Mouse (Mus musculus): ENCODE results near the gene Atp5mpl. TPM values are rescaled to one million over a fixed set of nuclear protein-coding genes. Genes with fewer than 3 reads are reported as not detected.

Gene Atp5mpl
- total and polyA plus RNA-seq, 3 experiments = 224 to 1,158 (median 461) TPM

- no peak for TF ChIP-seq ZC3H11A (IDR thresholded peaks at IDR 0.05; ENCODE audit: low read depth, low read length)
- 0 out of 2 replicates have a peak, but pooled peaks have one; percentile 19 for TF ChIP-seq USF1 (IDR thresholded peaks at IDR 0.05; ENCODE audit: low read depth, low read length)
- Histone ChIP-seq H3K27ac (ENCODE audit: control insufficient read depth, low read depth, low read length) (no peak overlapping the region), H3K4me3 (ENCODE audit: control insufficient read depth in 1 of 2, insufficient read depth in 1 of 2, low read depth in 2 of 2, low read length in 2 of 2) (no peak overlapping the region), H3K4me1 (ENCODE audit: control insufficient read depth in 1 of 2, insufficient read depth in 2 of 2, low read length in 2 of 2) (no peaks in the 10 kb centered on the region), H3K9ac (ENCODE audit: control insufficient read depth, low read depth, low read length, poor library complexity, severe bottlenecking) (no peak overlapping the region), H3K9me3 (replicated peaks; ENCODE audit: insufficient read depth, low read length) (peaks cover 12% of the 10 kb centered on the region), H3K79me2 (ENCODE audit: control insufficient read depth, insufficient read depth, low read length, poor library complexity) (no peaks in the 10 kb centered on the region), H3K27me3 (ENCODE audit: control insufficient read depth in 1 of 2, insufficient read depth in 2 of 2, low read length in 2 of 2) (no peaks in the 10 kb centered on the region), H3K36me3 (ENCODE audit: control insufficient read depth in 1 of 2, insufficient read depth in 2 of 2, low read length in 2 of 2) (peaks cover 0 to 2% of the 10 kb centered on the region in 2 experiments; a peak in 1 of 4 replicates)
- no peak for DNase-seq (ENCODE audit: low read depth, low spot score)
Measured at GRCm38 (mm10) chr12:112013271-112013801, 46.6 kb upstream of the Atp5mpl start.

GRCm38 (mm10) chr12:112012511-112013270 lies 45.9 kb upstream of the Atp5mpl start:
- H3K4me1 ChIP-seq (ENCODE audit: control insufficient read depth in 1 of 2, insufficient read depth in 2 of 2, low read length in 2 of 2) = no peaks in the 10 kb centered on the region
- no peaks in the 10 kb centered on the region for H3K79me2 ChIP-seq (ENCODE audit: control insufficient read depth, insufficient read depth, low read length, poor library complexity)
- peaks cover 0 to 2% of the 10 kb centered on the region in 2 experiments; a peak in 1 of 4 replicates for H3K36me3 ChIP-seq (ENCODE audit: control insufficient read depth in 1 of 2, insufficient read depth in 2 of 2, low read length in 2 of 2)
- H3K9ac ChIP-seq (ENCODE audit: control insufficient read depth, low read depth, low read length, poor library complexity, severe bottlenecking) = no peak overlapping the region
- no peak overlapping the region for H3K4me3 ChIP-seq (ENCODE audit: control insufficient read depth in 1 of 2, insufficient read depth in 1 of 2, low read depth in 2 of 2, low read length in 2 of 2)
- TF ChIP-seq CHD1 (IDR thresholded peaks at IDR 0.05; ENCODE audit: low read depth, low read length) (no peak), EP300 (IDR thresholded peaks at IDR 0.05; ENCODE audit: low read depth in 1 of 2, low read length in 2 of 2) (no peak), CHD2 (IDR thresholded peaks at IDR 0.05; ENCODE audit: low read length) (no peak), TCF12 (IDR thresholded peaks at IDR 0.05; ENCODE audit: low read depth, low read length) (no peak), RCOR1 (IDR thresholded peaks at IDR 0.05; ENCODE audit: low read depth, low read length) (no peak), MAFK (IDR thresholded peaks at IDR 0.05; ENCODE audit: borderline replicate concordance, low read depth, low read length) (no peak), MAZ (IDR thresholded peaks at IDR 0.05; ENCODE audit: low read depth, low read length) (no peak), RAD21 (IDR thresholded peaks at IDR 0.05; ENCODE audit: low read depth, low read length) (no peak), NELFE (IDR thresholded peaks at IDR 0.05; ENCODE audit: low read depth, low read length) (no peak), ETS1 (IDR thresholded peaks at IDR 0.05; ENCODE audit: low read depth, low read length) (no peak)
- no peaks in the 10 kb centered on the region for H3K27me3 ChIP-seq (ENCODE audit: control insufficient read depth in 1 of 2, insufficient read depth in 2 of 2, low read length in 2 of 2)
- no peak for DNase-seq (ENCODE audit: low read depth, low spot score)
- H3K27ac ChIP-seq (ENCODE audit: control insufficient read depth, low read depth, low read length) = no peak overlapping the region
- H3K9me3 ChIP-seq (replicated peaks; ENCODE audit: insufficient read depth, low read length) = peaks cover 12% of the 10 kb centered on the region

- Histone ChIP-seq H3K27me3 (ENCODE audit: control insufficient read depth in 1 of 2, insufficient read depth in 2 of 2, low read length in 2 of 2) (no peaks in the 10 kb centered on the region), H3K9me3 (replicated peaks; ENCODE audit: insufficient read depth, low read length) (peaks cover 2% of the 10 kb centered on the region; the same call in 1 of the 2 replicates), H3K4me1 (ENCODE audit: control insufficient read depth in 1 of 2, insufficient read depth in 2 of 2, low read length in 2 of 2) (no peaks in the 10 kb centered on the region), H3K4me3 (ENCODE audit: control insufficient read depth in 1 of 2, insufficient read depth in 1 of 2, low read depth in 2 of 2, low read length in 2 of 2) (no peak overlapping the region), H3K9ac (ENCODE audit: control insufficient read depth, low read depth, low read length, poor library complexity, severe bottlenecking) (no peak overlapping the region), H3K36me3 (ENCODE audit: control insufficient read depth in 1 of 2, insufficient read depth in 2 of 2, low read length in 2 of 2) (no peaks in the 10 kb centered on the region), H3K79me2 (ENCODE audit: control insufficient read depth, insufficient read depth, low read length, poor library complexity) (no peaks in the 10 kb centered on the region), H3K27ac (ENCODE audit: control insufficient read depth, low read depth, low read length) (no peak overlapping the region)
- TF ChIP-seq GATA1 (IDR thresholded peaks at IDR 0.05; ENCODE audit: low read depth, low read length) (peak; percentile 38; the same call in 1 of the 2 replicates), ELF1 (IDR thresholded peaks at IDR 0.05; ENCODE audit: low read depth, low read length) (no peak), CHD2 (IDR thresholded peaks at IDR 0.05; ENCODE audit: low read length) (no peak), RAD21 (IDR thresholded peaks at IDR 0.05; ENCODE audit: low read depth, low read length) (peak; percentile 57), ZC3H11A (IDR thresholded peaks at IDR 0.05; ENCODE audit: low read depth, low read length) (peak; percentile 72), TBP (IDR thresholded peaks at IDR 0.05; ENCODE audit: low read depth, low read length) (no peak), SMC3 (IDR thresholded peaks at IDR 0.05; ENCODE audit: low read depth, low read length) (peak; percentile 75), CTCF (IDR thresholded peaks at IDR 0.05 in 2 of 3, conservative IDR thresholded peaks at IDR 0.05 in 1 of 3; ENCODE audit: control insufficient read depth in 1 of 3, insufficient read depth in 1 of 3, low read depth in 2 of 3, low read length in 3 of 3, poor library complexity in 1 of 3, severe bottlenecking in 1 of 3) (peak in 1 of 3 experiments; percentile 83; a peak in 2 of 6 replicates)
- DNase-seq (ENCODE audit: low read depth, low spot score) = peak; percentile 73
Measured at GRCm38 (mm10) chr12:112001223-112001622, 34.4 kb upstream of the Atp5mpl start.

All from MEL (cell line).